Mouse (Mus musculus) stomach, postnatal 0 days (tissue): Measurements from ENCODE around the gene Nr2f1. TPM values are rescaled to one million over a fixed set of nuclear protein-coding genes. Genes with fewer than 3 reads are reported as not detected.

Experiments used
- ATAC-seq: fragments of 200-750 bp; cut with Nextera tagmentation; 2 replicates; pipeline ENCODE4 v1.8.0; 2017; ENCODE audit not compliant: low FRiP score, low TSS enrichment
- DNase-seq: peaks from one replicate; pipeline ENCODE4 v3.0.0-alpha.2; 2016; ENCODE audit warnings: low spot score
- H3K27ac ChIP-seq: fragments of 300-500 bp; sonication (generic); replicated peaks from 2 replicates; pipeline ENCODE4 v1.5.1; 2014; ENCODE audit warnings: mild to moderate bottlenecking, control low read depth
- H3K27me3 ChIP-seq: fragments of 300-500 bp; sonication (generic); 2 replicates; pipeline ENCODE4 v1.6.1; 2014; ENCODE audit warnings: low read length; ENCODE audit not compliant: control insufficient read depth, insufficient read depth
- H3K36me3 ChIP-seq: fragments of 300-500 bp; sonication (generic); 2 replicates; pipeline ENCODE4 v1.6.1; 2014; ENCODE audit warnings: low read length, mixed read lengths; ENCODE audit not compliant: control insufficient read depth, insufficient read depth
- H3K4me1 ChIP-seq: fragments of 300-500 bp; sonication (generic); replicated peaks from 2 replicates; pipeline ENCODE4 v1.6.1; 2014; ENCODE audit warnings: antibody characterized with exemption; ENCODE audit not compliant: control insufficient read depth, insufficient read depth
- H3K4me2 ChIP-seq: fragments of 300-500 bp; sonication (generic); replicated peaks from 2 replicates; pipeline ENCODE4 v1.6.1; 2014; ENCODE audit warnings: low read depth, mild to moderate bottlenecking, control low read depth, moderate library complexity
- H3K4me3 ChIP-seq: fragments of 300-500 bp; sonication (generic); 2 replicates; pipeline ENCODE4 v1.5.1; 2014; ENCODE audit warnings: low read depth, low read length, control low read depth
- H3K9ac ChIP-seq: fragments of 300-500 bp; sonication (generic); 2 replicates; pipeline ENCODE4 v1.6.1; 2014; ENCODE audit warnings: mild to moderate bottlenecking, low read length, control low read depth, mixed read lengths
- H3K9me3 ChIP-seq: fragments of 300-500 bp; sonication (generic); 2 replicates; pipeline ENCODE4 v1.6.1; 2016; ENCODE audit warnings: low read length; ENCODE audit not compliant: control insufficient read depth
- CTCF ChIP-seq: IDR thresholded peaks from 2 replicates; pipeline ENCODE4 v1.5.1; 2016; ENCODE audit warnings: antibody characterized with exemption, low read depth, mild to moderate bottlenecking, moderate library complexity
- EP300 ChIP-seq: optimal IDR thresholded peaks from 2 replicates; pipeline ENCODE3; 2016; ENCODE audit warnings: antibody characterized with exemption
- WGBS: fragments of 180-500 bp; shearing (Covaris S2); extraction: QIAGEN DNeasy Blood & Tissue Kit; methylation state at CpG from one replicate; pipeline ENCODE4 v1.1.7; 2014; 5-methylcytosine and 5-hydroxymethylcytosine counted together
- polyA plus RNA-seq: library from polyadenylated mRNA; unstranded; fragments of >200 nt; fragmentation: Nextera tagmentation; extraction: Ambion mirVana; gene quantifications from 2 replicates; pipeline ENCODE4 v1.2.1, GENCODE M21; 2015

Nr2f1 gene
- polyA plus RNA-seq, 1 experiment from 2014 or later = 5.8 TPM

DNA sequence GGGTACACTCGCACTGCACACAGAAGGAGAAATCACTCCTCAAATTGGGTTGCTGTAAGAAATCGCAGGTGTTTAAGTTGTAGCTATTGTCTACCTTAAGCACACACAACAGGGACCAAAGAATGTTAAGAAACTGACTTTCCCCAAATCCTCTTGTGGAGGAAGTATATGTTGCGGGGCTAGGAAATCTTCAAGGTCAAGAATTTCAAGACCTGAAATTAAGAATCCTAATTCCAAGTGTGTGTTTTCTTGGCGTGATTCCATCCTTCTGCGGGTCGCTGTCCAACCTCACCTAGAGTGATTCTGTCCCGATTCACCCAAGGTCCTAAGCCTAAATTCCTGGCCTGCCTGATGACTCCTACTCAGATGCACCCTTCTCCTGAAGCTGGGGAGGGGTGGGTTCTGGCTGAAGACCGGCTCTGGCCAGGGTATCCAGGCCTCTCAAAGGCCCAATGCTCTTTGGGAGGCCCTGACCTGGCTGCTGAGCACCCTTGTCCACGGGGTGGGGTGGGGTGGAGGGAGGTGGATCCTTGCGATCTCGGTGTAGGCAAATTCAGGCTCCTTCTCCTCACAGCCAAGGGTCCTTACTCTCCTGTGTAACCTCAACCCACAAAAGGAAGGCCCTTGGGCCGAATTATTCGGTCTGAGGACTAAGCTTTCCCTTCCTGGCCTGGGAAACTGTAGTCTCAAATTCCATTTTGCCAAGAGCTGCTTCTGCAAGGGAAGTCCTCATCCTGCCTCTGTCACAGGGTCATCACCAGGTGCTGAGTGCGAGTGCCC lies 11.9 kb upstream of the Nr2f1 start:
- WGBS = 48% methylated on average over 14 of the region's 14 CpGs
- no peaks in the 10 kb centered on the region for H3K36me3 ChIP-seq
- 0 out of 2 replicates have a peak, but pooled peaks cover 2% of the 10 kb centered on the region for H3K4me1 ChIP-seq
- no peak overlapping the region for H3K4me3 ChIP-seq
- no peak for ATAC-seq
- H3K9ac ChIP-seq = no peak overlapping the region
- DNase-seq = no peak
- TF ChIP-seq CTCF (no peak), EP300 (no peak)
- H3K27ac ChIP-seq = no peak overlapping the region
- H3K9me3 ChIP-seq = no peaks in the 10 kb centered on the region
- no peak overlapping the region for H3K4me2 ChIP-seq
- H3K27me3 ChIP-seq = peaks cover 4% of the 10 kb centered on the region; the same call in 1 of the 2 replicates

DNA sequence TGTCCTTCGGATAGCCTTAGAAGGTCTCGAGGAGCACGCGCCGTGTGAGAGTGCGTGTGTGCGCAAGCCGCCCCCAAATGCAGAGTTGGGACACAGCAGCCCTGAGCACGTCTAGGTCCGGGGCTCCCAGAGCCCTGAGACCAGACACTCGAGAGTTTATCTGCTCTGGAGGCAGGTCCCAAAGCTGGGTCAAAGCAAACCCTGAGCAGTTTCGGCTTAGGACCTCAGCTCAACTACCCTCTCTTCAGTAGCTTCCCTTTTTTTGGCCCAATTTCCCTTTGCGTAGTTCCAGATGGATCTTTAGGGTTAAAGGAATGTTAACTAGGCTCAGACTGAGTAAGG lies 11.2 kb upstream of the Nr2f1 start:
- ATAC-seq (peak; percentile 49; the same call in 1 of the 2 replicates), DNase-seq (no peak)
- Histone ChIP-seq H3K4me1 (0 out of 2 replicates have a peak, but pooled peaks cover 2% of the 10 kb centered on the region), H3K9ac (peak overlapping the region; percentile 47; the same call in 1 of the 2 replicates), H3K4me2 (peak overlapping the region; percentile 69), H3K36me3 (no peaks in the 10 kb centered on the region), H3K9me3 (no peaks in the 10 kb centered on the region), H3K27ac (no peak overlapping the region), H3K27me3 (peaks cover 4% of the 10 kb centered on the region; the same call in 1 of the 2 replicates), H3K4me3 (peak overlapping the region; percentile 36)
- WGBS = 30% methylated on average over 13 of the region's 13 CpGs
- no peak for TF ChIP-seq EP300
- no peak for TF ChIP-seq CTCF

GRCm38 (mm10) chr13:78210029-78210747 lies 10.6 kb upstream of the Nr2f1 start:
- Histone ChIP-seq H3K27me3 (peaks cover 4% of the 10 kb centered on the region; the same call in 1 of the 2 replicates), H3K4me3 (peak overlapping the region; percentile 36), H3K4me2 (peak overlapping the region; percentile 69), H3K4me1 (0 out of 2 replicates have a peak, but pooled peaks cover 2% of the 10 kb centered on the region), H3K9ac (peak overlapping the region; percentile 47), H3K36me3 (no peaks in the 10 kb centered on the region), H3K9me3 (no peaks in the 10 kb centered on the region), H3K27ac (no peak overlapping the region; the same call in 1 of the 2 replicates)
- no peak for DNase-seq
- TF ChIP-seq CTCF (0 out of 2 replicates have a peak, but pooled peaks have one; percentile 7), EP300 (no peak)
- peak; percentile 47; the same call in 1 of the 2 replicates for ATAC-seq
- 5% methylated on average over 38 of the region's 38 CpGs for WGBS

GRCm38 (mm10) chr13:78209611-78210028 lies 10.1 kb upstream of the Nr2f1 start:
- Histone ChIP-seq H3K4me2 (peak overlapping the region; percentile 69), H3K4me1 (0 out of 2 replicates have a peak, but pooled peaks cover 2% of the 10 kb centered on the region), H3K9ac (peak overlapping the region; percentile 47), H3K27ac (no peak overlapping the region; the same call in 1 of the 2 replicates), H3K36me3 (no peaks in the 10 kb centered on the region), H3K4me3 (peak overlapping the region; percentile 36), H3K9me3 (no peaks in the 10 kb centered on the region), H3K27me3 (peaks cover 4% of the 10 kb centered on the region; the same call in 1 of the 2 replicates)
- WGBS = 16% methylated on average over 12 of the region's 12 CpGs
- TF ChIP-seq CTCF (no peak), EP300 (no peak)
- DNase-seq = no peak
- no peak for ATAC-seq

DNA sequence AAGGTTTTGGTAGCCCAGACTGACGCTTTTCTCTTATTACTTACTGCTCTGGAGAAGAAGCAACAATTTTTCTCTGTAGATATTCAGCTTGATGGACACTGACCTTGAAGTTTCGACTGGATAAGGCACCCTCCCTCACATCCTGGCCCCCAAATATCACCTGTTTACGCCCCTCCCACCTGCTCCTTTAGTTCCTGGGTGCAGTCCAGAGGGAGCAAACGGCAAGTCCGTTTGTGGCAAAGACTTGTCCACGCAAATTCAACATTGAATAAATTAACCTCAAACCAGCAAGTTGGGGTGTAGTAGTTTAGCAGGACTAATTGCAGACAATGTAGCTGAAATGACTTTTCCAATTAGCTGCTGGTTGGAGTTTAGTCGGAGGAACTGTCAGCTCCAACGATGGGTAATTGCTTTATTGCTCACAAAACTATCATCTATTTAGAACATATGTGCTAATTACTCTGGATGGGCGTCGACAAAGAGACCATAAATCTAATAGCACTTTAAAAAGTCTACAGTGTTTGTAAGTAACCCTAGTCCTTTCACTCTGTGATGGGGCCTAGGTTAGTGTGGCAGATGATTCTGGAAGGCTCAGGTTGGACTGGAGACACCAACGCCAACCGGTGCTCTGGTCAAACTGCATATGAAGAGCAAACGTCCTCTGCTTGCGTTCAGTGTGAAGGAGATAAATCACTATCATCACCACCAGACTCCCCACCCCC lies 9.3 kb upstream of the Nr2f1 start:
- peaks cover 4% of the 10 kb centered on the region; the same call in 1 of the 2 replicates for H3K27me3 ChIP-seq
- H3K27ac ChIP-seq = no peak overlapping the region
- H3K36me3 ChIP-seq = no peaks in the 10 kb centered on the region
- DNase-seq = no peak
- TF ChIP-seq CTCF = no peak
- TF ChIP-seq EP300 = no peak
- ATAC-seq = no peak
- no peaks in the 10 kb centered on the region for H3K9me3 ChIP-seq
- WGBS = 40% methylated on average over 14 of the region's 14 CpGs
- no peak overlapping the region for H3K4me3 ChIP-seq
- no peak overlapping the region for H3K9ac ChIP-seq
- H3K4me2 ChIP-seq = no peak overlapping the region
- H3K4me1 ChIP-seq = peaks cover 2% of the 10 kb centered on the region; the same call in 1 of the 2 replicates
